Mouse (Mus musculus) adrenal gland, postnatal 4 days (tissue): ENCODE measurements around the gene Sgms2. TPM values are rescaled to one million over a fixed set of nuclear protein-coding genes. Genes with fewer than 3 reads are reported as not detected.

Experiments
- DNase-seq, 2 experiments: peaks; one replicate each; pipeline ENCODE4 v3.0.0; 2021 to 2022; ENCODE audit warnings: low spot score in 2 of 2, mixed read lengths in 2 of 2
- long read RNA-seq, 2 experiments: library from polyadenylated mRNA; stranded (forward); transcript quantifications; one replicate each; pipeline ENCODE4 v2.0.0; 2021
- total RNA-seq, 2 experiments: library from RNA; stranded (reverse); gene quantifications; 2 replicates each; pipeline ENCODE4 v1.2.3; 2021

Sgms2 gene
- 1 to 10 TPM; 8.9 to 9.8 TPM for total RNA-seq
- long read RNA-seq, experiment 1, partial matches to known transcripts: 0 of 1 reads
- long read RNA-seq, experiment 1, other reads (novel, unspliced or antisense): 1 of 1 reads
- long read RNA-seq, experiment 2, partial matches to known transcripts: 0 of 3 reads
- long read RNA-seq, experiment 2, other reads (novel, unspliced or antisense): 3 of 3 reads

DNA sequence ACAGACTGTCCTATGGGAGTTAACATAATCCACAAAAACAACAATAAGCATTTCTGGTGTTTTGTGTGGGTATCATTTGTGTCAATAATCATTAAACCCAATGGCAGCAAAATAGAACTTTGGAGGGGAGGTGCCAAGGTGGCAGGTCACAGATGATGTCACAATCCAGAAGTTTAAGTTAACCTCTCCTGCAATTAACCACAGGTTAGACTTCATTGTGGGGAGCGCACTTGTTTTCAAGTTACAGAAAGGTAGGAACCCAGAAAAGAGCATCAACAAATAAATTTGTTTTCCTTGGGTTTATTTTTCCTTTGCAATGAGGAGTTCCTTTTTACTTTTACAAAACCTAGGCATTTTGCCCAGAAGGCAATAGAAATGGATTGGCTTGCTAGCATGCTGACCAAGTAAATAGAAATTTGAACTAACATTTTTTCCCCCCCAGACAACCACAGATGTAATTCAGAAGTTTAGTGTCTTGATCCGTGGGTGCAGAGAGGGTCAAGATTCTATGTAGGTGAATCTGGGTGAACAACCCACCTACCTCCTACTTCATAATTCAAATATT is at the start of gene Sgms2:
Gene Sgms2, minus strand, starts transcription at position 51 of the 565 bp plus-strand sequence.
- no peak for DNase-seq

DNA sequence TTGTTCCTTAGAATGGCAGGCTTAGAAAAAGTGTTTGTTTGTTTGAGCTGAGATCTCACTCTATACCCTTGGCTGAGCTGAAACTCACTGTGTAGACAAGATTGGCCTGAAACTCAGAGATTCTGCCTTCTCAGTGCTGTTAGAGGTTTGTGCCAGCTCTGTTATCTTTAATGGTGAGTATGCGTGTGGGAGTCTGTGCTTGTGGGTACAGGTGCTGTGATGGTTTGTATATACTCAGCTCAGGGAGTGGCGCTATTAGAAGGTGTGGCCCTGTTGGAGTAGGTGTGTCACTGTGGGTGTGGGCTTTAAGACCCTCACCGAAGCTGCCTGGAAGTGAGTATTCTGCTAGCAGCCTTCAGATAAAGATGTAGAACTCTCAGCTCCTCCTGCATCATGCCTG is 34.0 kb upstream of the Sgms2 start:
- no peak for DNase-seq

DNA sequence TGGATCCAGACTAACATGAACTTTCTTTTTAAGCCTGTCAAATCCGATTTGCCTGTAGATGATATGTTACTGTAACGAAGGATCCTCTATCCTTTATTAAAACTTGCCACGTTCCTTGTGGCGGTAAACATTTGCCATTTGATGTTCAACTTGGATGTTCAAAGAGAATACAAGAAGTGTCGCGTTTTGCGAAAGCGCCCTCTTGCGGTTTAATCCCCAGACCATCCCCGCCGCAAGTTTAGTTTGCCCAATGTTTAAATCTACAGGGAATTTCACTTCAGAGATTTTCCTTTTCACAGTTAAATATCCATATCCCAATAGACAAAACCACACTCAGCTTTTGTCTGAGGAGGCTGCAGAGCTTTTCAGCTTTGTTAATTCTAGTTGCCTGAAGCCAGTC is 33.6 kb upstream of the Sgms2 start:
- no peak for DNase-seq

DNA sequence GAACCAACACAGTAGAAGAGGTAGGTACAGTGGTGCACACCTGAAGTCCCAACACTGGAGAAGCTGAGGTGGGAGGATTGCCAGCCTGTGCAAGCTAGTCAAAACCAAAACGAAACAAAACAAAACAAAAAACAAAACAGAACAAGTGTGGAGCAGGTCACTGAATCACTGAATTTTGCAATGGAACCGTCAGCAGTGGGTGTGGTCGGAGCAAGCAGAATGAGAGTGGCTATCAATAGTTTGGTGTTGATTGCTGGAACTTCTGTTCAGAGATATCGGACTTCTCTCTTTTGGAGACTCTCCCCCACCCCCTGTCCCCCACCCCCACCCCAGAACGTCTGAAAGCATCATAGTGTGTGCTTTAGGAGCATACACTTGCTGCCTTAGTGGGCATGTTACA is 33.0 kb upstream of the Sgms2 start:
- no peak for DNase-seq

DNA sequence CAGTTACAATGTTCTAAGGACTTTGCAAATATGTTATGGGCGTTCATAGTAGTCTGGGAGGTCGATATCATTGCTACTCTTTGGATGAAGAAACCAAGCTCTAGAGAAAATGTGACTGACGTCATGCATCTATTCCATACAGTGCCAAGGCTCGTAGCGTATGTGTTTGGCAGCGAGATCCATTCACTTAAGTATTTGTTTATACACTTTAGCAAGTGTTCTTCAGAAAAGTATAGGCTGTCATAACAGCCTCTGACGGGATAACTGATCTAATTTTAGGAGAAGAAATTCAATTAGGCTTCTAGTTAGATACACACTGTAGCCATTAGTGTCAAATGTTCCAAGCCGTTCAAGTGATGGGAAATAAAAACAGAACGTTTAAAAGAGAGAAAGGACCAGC is 32.5 kb upstream of the Sgms2 start:
- no peak for DNase-seq

DNA sequence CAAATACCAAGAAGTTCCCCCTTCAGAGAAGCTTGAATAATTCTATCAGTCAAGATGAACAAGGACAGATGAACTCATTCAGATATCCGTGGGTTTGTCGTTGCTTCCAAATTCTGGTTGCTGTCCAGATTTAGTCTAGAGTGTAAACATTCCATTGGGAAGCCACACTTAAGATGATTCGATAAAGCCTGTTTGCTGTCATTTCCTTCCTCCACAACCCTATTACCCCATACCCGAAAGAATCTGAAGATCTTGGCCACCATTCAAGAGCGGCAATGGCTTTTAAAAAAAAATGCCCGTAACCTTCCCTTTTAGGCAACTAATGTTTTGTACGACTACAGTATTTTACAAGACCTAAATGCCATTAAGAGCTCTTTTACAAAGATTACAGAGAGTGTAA is 31.0 kb upstream of the Sgms2 start:
- DNase-seq: no peak

DNA sequence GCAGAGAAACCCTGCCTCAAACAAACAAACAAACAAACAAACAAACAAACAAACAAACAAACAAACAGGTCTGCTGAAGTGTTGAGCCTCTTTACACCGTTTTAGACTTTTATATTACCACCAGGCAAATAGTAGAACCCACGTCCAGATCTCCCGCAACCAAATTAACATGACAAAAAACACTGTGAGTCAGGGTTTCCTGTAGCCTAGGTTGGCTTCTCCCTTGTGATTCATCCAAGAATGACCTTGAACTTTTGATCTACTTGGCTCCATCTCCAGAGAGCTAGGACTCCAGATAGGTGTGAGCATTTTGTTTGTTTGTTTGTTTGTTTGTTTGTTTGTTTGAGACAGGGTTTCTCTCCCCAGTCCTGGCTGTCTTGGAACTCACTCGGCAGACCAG is 30.0 kb upstream of the Sgms2 start:
- no peak for DNase-seq

DNA sequence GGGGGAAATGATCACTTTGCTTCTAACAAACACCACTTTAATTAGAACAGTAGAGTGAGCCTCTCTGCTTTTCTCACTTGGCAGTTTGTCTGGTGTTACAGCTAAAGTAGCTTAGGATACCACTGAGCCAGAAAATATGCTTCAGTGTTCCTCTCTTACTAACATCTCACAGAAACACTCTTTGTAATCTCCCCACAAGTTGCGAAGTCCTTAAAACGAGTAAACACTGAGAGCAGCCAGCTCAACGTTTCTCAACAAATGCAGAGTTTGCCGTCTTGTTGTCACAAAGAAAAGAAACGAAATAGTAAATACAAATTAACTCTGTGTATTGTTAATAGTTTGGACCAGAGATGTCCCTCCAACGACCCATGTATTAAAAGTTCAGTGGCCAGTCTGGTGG is 26.5 kb upstream of the Sgms2 start:
- DNase-seq: no peak

DNA sequence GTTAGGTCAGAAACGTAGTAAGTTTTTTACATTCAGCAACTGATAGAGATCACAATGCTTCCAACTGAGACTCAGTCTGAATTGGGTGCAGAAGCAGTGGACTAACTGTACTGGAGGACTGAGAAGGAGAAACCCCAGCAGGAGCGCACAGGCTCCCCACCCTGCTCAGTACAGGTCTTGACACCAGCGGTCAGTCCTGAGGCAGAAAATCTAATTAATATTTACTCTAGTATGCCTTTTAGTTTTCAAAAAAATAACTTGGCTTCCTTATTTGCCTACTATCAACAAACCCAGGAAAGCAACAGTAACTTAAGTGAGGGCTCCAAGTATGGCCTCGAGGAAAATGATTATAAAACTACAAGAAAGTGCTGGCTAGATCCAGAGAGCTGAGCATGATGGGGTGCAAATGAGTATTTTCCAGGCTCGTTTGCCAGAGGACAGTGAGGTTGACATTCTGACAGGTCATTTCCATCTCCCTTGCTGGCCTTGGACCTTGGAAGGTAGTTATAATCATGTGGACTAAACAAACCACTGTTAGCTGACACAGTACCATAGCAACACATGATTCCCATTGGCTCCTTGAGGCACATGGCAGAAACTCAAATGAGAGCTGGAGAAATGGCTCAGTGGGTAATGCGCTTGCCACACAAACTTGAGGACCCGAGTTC is 25.3 kb upstream of the Sgms2 start:
- no peak for DNase-seq

DNA sequence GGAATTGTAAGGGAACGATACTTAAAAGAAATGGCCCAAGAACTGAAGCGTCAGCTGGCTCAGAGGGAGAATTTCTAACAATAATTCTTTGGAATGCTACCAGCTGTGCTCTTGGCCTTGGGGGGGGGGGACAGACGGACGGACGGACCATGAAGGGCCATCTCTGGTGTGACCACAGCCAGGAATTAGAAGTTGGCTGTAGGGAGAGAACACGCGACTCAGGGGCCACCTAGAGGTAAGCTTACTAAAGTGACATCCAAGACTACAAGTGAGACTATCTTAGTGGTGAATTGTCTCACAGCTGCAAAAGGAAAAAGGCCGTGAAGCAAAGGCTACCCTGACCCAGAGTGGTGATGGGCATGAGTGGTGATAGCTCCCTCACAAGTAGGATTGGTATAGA is 20.4 kb upstream of the Sgms2 start:
- DNase-seq: no peak

DNA sequence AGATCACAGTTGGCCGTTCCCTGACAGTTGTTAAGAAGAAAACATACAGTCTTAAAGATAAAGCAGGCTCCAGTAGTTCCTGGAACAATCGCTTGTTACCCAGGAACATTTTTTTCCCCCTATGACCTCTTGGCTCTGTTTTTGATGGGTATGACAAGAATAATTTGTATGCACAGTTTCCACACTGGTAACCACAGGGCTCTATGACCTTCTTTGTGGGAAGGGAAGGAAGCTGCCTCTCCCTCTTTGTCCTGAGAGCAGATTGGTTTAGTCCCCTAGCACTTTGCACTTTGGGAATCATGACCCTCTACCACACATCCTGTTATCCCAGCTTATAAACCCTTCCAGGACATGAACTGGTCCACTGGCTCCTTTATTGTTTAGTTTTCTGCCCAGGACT is 16.8 kb upstream of the Sgms2 start:
- DNase-seq: no peak

DNA sequence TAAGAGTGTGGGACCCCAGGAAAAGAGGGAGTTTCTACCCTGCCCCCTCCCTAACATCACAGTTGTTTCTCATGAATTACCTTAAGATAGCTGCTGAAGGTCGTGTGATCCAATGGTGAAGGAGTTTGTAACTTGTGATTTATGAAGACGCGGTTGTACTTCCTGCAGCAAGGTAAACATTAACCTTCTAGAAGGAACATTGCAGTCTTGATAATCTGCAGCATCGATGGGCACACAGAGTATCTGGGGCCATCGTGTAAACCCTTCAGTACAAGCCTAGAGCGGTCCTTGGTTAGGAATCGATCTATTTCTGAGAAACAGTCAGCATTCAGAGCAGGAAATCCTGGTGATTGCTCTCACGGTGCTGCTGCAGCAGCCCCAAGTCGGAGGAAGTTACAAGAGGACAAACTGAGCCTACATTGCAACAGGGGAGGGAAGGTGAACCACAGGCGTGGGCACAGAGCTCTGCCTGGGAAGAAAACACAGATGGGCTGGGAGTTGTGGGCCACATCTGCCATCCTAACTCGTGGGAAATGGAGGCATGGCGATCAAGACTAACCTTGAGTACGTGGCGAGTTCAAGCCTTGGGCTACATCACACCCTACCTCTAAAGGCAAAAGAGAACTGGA is 13.5 kb upstream of the Sgms2 start:
- DNase-seq: no peak

DNA sequence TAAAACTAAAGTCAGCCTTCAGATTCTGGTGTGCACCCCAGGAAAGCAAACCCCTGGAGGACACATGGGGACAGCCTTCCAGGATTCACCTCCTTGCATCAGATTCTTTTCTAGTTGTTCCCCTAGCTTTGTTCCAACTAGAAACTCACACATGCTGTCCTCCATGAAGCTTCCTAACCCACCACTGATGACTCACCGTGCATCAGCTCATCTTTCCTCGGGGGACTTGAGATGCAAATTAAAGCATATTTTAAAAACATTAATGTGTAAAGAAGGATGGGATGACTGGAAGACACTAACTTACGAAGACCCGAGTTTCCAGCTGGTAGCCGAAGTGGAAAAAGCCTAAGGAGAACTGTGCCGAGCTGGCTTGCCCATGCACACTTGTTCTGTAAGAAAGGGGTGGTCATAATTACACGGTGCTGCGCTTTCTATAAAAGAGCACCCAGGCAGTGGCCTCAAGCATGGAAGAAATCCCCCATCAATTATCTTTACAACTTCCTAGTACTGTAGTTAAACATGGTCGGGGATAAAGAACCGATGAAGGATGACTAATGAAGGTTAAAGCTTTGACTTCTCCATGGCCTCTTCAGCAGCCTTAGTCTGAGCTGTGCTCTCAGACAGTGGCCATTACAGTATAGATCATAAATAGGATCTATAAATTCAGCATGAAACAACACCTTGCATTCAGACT is 10.6 kb upstream of the Sgms2 start:
- DNase-seq: no peak

DNA sequence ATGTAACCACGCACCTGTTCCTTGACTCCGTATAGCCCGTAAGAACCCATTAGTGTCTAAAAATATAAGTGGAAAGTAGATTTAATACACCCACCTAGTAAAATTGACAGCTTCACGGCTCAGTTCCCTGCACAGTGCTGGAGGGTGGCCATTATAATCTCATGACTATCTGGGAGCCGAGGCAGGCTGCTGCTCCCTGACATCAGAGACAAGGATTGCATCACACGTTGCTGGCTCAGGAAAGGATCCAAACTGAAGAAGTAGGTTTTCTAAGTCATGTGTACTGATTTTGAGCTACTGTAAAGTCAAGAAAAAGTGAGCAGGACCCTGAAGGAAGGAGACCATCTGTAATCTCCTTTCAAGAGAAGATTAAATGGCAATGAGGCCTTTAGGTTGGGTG is 8.4 kb upstream of the Sgms2 start:
- no peak for DNase-seq

DNA sequence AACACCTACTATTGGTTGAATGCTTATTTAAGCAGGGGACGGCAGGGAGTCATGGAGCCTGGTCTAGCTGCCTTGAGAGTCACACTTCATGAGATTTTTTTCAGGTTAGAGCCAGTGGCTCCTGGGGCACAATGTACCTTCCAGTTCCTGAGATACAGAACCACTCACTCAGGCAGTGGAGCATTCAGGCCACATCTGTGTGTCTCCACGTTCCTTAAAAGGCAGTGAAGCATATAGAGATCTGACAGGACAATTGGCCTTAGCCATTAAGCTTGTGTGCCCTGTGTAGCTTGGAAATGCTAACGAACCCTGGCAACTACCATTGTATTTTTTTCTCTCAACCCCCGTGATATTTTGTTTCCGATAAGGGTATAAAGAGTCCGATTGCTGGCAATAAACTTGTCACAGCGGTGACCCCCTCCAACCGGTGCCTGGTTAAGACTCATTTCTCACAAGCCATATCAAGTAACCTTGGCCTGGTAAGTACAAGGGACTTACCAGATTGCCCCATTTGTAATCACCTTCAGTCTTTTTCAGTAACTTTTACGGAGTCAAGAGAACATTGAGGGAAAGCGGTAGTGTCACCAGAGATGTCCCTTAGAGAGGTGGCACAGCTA is 5.4 kb upstream of the Sgms2 start:
- no peak for DNase-seq

DNA sequence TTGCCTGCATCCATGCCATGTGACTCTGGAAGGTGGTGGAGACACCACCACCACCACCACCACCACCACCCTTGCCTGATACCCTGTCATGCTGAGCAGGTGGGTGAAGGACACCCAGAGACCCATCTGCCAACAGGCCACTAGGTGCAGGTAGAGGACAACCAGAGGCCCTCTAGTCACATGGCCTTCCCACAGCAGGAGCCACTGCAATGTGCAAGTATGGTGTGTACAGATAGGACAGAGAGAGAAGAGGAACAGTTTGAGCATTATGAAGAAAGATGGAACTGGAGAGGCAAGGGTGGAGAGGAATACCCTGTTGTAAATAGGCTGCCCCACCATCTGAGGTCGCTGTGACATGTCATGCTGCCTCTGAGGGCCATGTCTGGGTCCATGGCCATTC is 3.9 kb upstream of the Sgms2 start:
- no peak for DNase-seq

DNA sequence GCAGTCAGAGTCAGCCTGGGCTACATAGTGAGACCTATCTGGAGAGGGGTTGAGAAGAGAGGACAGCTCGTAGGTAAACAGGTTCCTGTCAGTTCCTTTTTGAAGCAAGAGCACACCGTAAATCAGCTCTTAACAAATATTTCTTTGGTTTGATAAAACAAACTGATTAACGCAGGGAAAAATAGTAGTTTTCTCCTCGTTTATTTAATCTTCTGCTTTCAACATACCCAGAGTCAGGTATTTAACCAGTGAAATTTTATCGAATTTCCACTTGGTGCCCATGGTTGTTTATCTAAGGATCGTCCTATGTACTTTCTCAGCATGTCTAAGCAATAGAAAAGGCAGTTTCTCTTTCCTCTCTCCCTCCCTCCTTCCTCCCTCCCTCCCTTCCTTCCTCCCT is 2.0 kb upstream of the Sgms2 start:
- no peak for DNase-seq

DNA sequence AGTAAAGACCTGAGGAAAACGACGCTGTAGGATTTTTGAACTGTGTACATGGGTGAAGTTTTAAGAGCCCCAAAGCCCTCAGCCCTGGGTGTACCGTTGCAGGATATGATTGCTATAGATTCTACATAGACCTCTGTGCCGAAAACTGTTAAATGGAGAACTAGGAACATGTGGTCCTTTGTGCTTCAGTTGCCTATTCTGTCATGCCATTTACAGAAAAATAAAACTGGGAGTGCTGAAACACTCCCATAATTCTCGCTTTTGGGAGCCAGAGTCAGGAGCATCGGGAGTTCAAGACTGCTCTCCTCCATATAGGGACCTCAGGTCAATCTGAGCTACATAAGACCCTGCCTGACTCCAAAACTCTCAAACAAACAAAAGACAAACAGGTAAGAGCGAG is 769 bp upstream of the Sgms2 start:
- no peak for DNase-seq

DNA sequence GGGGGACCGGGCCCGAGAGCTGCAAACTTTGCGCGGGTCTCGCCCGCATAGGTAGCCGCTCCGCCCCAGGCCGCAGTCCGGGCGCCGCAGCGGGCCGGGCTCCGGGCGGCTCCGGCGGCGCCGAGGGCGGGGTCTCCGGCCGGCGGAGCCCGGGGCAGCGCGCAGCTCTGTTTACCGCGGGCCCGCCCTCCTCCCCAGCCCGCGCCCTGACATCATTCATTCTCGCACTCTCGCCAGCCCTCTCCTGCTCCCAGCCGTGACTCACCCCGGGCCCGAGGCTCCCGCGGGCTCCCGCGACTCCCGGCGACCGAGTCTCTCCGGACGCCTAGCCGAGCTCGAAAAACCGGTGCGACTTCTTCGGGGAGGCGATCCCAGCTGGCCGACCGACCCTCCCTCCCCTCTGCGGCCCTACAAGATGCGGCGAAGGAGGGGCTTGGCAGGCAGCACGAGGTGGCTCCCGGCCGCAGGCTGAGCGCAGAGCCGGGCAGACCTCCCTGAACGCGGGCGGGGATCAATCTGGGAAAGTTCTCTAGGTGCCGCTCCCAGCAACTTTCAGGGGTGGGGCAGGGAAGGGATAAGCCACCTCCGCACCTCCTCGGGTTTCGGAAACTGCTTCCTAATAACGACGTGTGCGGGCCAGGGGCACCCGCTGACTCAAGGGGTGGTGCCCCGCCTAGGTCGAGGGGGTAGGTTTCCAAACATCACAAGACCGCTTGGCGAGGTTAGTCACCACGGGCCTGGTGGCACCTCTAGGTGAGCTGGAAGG is 885 bp downstream of the Sgms2 start:
- DNase-seq: peak; percentile 43 to 46

DNA sequence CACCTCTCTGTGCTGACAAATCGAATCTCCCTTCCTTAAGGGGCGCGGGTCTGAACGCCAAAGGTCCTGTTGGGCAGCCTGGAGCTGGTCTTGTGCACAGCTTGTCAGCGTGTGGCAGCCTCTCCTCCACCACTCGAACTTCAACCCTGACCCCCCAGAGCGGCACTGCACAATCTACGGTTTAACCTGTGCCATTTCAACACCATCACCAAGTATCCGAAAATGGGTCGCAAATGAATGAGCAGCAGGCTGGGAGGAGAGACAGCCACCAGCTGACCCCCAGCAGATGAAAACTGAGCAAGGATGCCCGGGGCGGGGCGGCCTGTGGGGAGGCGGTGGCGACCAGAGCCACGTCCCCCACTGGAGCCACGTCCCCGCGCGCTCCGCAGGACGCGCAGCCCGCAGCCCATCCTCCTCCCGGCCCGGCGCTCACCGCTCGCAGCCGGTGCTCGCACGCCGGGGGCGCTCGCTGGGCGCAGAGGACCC is 1.5 kb downstream of the Sgms2 start:
- peak; percentile 12 for DNase-seq

DNA sequence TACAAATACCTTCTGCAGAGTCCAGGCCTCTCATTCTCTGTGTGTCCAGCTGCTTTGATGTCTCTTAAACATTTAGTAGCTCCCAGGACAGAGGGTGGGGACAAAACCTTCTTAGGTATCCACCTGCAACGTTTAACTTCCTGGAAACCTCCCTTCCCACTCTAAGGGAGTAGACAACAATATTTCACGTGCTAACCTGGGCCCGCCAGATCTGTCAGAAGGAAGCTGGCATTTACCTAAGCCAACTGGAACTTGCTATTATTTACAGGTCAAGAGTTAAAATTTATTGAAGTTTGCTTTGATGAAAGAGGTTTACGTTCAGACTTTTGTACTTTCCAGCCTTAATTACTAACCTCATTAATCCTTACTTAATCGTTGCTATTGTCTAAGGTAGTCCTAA is 2.2 kb downstream of the Sgms2 start:
- DNase-seq: no peak
